Mouse (Mus musculus) CH12.LX (cell line): ENCODE data around the gene Cbwd1. TPM values are rescaled to one million over a fixed set of nuclear protein-coding genes. Genes with fewer than 3 reads are reported as not detected.

Source experiments
- DNase-seq: peaks from one replicate; pipeline ENCODE4 v3.0.0-alpha.2; 2013; ENCODE audit errors: extremely low read depth
- H3K27ac ChIP-seq: 2 replicates; pipeline ENCODE4 v1.5.1; 2012; ENCODE audit warnings: low read depth, mild to moderate bottlenecking, control low read depth, moderate library complexity; ENCODE audit not compliant: insufficient read depth
- H3K27me3 ChIP-seq: replicated peaks from 2 replicates; pipeline ENCODE3; 2012; ENCODE audit warnings: inconsistent platforms
- H3K36me3 ChIP-seq, 2 experiments: replicated peaks in 1 of 2; 2 replicates each; pipeline versions ENCODE3 to v1.6.1; 2012; ENCODE audit warnings: inconsistent platforms in 1 of 2, low read length in 1 of 2, mild to moderate bottlenecking in 1 of 2, mixed read lengths in 1 of 2, moderate library complexity in 1 of 2; ENCODE audit not compliant: control insufficient read depth in 1 of 2, insufficient read depth in 1 of 2
- H3K4me1 ChIP-seq, 2 experiments: 2 replicates each; pipeline ENCODE4 v1.6.1; 2012; ENCODE audit warnings: inconsistent platforms in 1 of 2, moderate library complexity in 1 of 2; ENCODE audit not compliant: insufficient read depth in 2 of 2, control insufficient read depth in 1 of 2
- H3K4me2 ChIP-seq: 2 replicates; pipeline ENCODE4 v1.6.1; 2012; ENCODE audit warnings: low read depth, mild to moderate bottlenecking, control low read depth; ENCODE audit not compliant: poor library complexity, insufficient read depth, severe bottlenecking
- H3K4me3 ChIP-seq, 3 experiments: fragments of 150-350 bp in 1 of 3; sonication (generic) in 1 of 3; replicated peaks in 1 of 3; 2 replicates each; pipeline versions ENCODE3 to v1.5.1; 2011 to 2012; ENCODE audit warnings: low read depth in 2 of 3, low read length in 2 of 3, mild to moderate bottlenecking in 2 of 3, moderate library complexity in 2 of 3, control low read depth in 1 of 3, improper control_type of control experiment in 1 of 3, inconsistent platforms in 1 of 3, mixed read lengths in 1 of 3; ENCODE audit not compliant: poor library complexity in 1 of 3
- H3K79me2 ChIP-seq: replicated peaks from 2 replicates; pipeline ENCODE4 v1.6.1; 2012; ENCODE audit warnings: mild to moderate bottlenecking, moderate library complexity; ENCODE audit not compliant: control insufficient read depth, poor library complexity, insufficient read depth, severe bottlenecking; ENCODE audit errors: extremely low read depth
- H3K9ac ChIP-seq: 2 replicates; pipeline ENCODE4 v1.6.1; 2012; ENCODE audit warnings: low read depth, mild to moderate bottlenecking, control low read depth, moderate library complexity; ENCODE audit not compliant: insufficient read depth
- H3K9me3 ChIP-seq: replicated peaks from 2 replicates; pipeline ENCODE3; 2012; ENCODE audit warnings: low read length, inconsistent platforms, mixed read lengths
- CHD1 ChIP-seq: IDR thresholded peaks from 2 replicates; pipeline ENCODE4 v1.6.1; 2012; ENCODE audit warnings: low read depth, low read length, improper control_type of control experiment, inconsistent platforms
- CHD2 ChIP-seq: IDR thresholded peaks from 2 replicates; pipeline ENCODE4 v1.6.1; 2011; ENCODE audit warnings: low read length, improper control_type of control experiment
- CTCF ChIP-seq, 2 experiments: IDR thresholded peaks in 1 of 2; conservative IDR thresholded peaks in 1 of 2; 2 replicates each; pipeline ENCODE4 v1.5.1; 2011 to 2012; ENCODE audit warnings: low read depth in 2 of 2, low read length in 2 of 2, improper control_type of control experiment in 1 of 2, inconsistent platforms in 1 of 2, mild to moderate bottlenecking in 1 of 2, moderate library complexity in 1 of 2
- HCFC1 ChIP-seq: IDR thresholded peaks from 2 replicates; pipeline ENCODE4 v1.6.1; 2012; ENCODE audit warnings: low read depth, mild to moderate bottlenecking, inconsistent platforms, low read length, improper control_type of control experiment
- IRF4 ChIP-seq: IDR thresholded peaks from 2 replicates; pipeline ENCODE4 v1.6.1; 2014; ENCODE audit warnings: low read depth, mild to moderate bottlenecking, inconsistent platforms, low read length, improper control_type of control experiment
- JUN ChIP-seq: IDR thresholded peaks from 2 replicates; pipeline ENCODE4 v1.6.1; 2011; ENCODE audit warnings: low read depth, mild to moderate bottlenecking, low read length, improper control_type of control experiment, moderate library complexity; ENCODE audit not compliant: insufficient read depth
- KAT2A ChIP-seq: IDR thresholded peaks from 2 replicates; pipeline ENCODE4 v1.6.1; 2012; ENCODE audit warnings: low read length, improper control_type of control experiment, inconsistent platforms; ENCODE audit not compliant: insufficient replicate concordance
- MAX ChIP-seq: IDR thresholded peaks from 2 replicates; pipeline ENCODE4 v1.6.1; 2011; ENCODE audit warnings: low read length, improper control_type of control experiment
- MAZ ChIP-seq: IDR thresholded peaks from 2 replicates; pipeline ENCODE4 v1.6.1; 2012; ENCODE audit warnings: low read depth, mild to moderate bottlenecking, inconsistent platforms, low read length, improper control_type of control experiment, moderate library complexity
- MEF2A ChIP-seq: IDR thresholded peaks from 2 replicates; pipeline ENCODE4 v1.6.1; 2014; ENCODE audit warnings: low read depth, mild to moderate bottlenecking, inconsistent platforms, low read length, improper control_type of control experiment, borderline replicate concordance
- MXI1 ChIP-seq: IDR thresholded peaks from 2 replicates; pipeline ENCODE4 v1.6.1; 2011; ENCODE audit warnings: mild to moderate bottlenecking, low read depth, low read length, improper control_type of control experiment
- MYC ChIP-seq: IDR thresholded peaks from 2 replicates; pipeline ENCODE4 v1.6.1; 2011; ENCODE audit warnings: low read depth, mild to moderate bottlenecking, improper control_type of control experiment, low read length
- NRF1 ChIP-seq: IDR thresholded peaks from 2 replicates; pipeline ENCODE4 v1.6.1; 2014; ENCODE audit warnings: low read depth, mild to moderate bottlenecking, inconsistent platforms, low read length, improper control_type of control experiment, moderate library complexity
- PAX5 ChIP-seq: IDR thresholded peaks from 2 replicates; pipeline ENCODE4 v1.6.1; 2012; ENCODE audit warnings: low read length, inconsistent platforms, mixed read lengths
- POLR2AphosphoS2 ChIP-seq: IDR thresholded peaks from 2 replicates; pipeline ENCODE4 v1.6.1; 2011; ENCODE audit warnings: low read depth, low read length, improper control_type of control experiment
- RCOR1 ChIP-seq: conservative IDR thresholded peaks from 2 replicates; pipeline ENCODE4 v1.6.1; 2012; ENCODE audit warnings: low read depth, mild to moderate bottlenecking, inconsistent platforms, low read length, improper control_type of control experiment
- TBP ChIP-seq: conservative IDR thresholded peaks from 2 replicates; pipeline ENCODE4 v1.6.1; 2011; ENCODE audit warnings: low read depth, low read length, improper control_type of control experiment
- TCF12 ChIP-seq: IDR thresholded peaks from 2 replicates; pipeline ENCODE4 v1.6.1; 2014; ENCODE audit warnings: low read depth, mild to moderate bottlenecking, inconsistent platforms, low read length, improper control_type of control experiment
- USF2 ChIP-seq: conservative IDR thresholded peaks from 2 replicates; pipeline ENCODE4 v1.6.1; 2011; ENCODE audit warnings: low read depth, low read length, improper control_type of control experiment
- ZNF384 ChIP-seq: IDR thresholded peaks from 2 replicates; pipeline ENCODE4 v1.6.1; 2012; ENCODE audit warnings: low read depth, low read length, improper control_type of control experiment, inconsistent platforms
- dilution Hi-C: fragments of 300-500 bp; cut with MboI; formaldehyde crosslinking; loops from 2 replicates; pipeline ENCODE4 v1.14.3; 2020; ENCODE audit warnings: low sequenced_read_pairs; ENCODE audit not compliant: extremely low pct_unique_long_range_greater_than_20kb, extremely low pct_ligation_motif_present
- in situ Hi-C: fragments of 300-500 bp; cut with MboI; formaldehyde crosslinking; loops from 3 replicates; pipeline ENCODE4 v1.14.3; 2019; ENCODE audit warnings: low sequenced_read_pairs, low pct_ligation_motif_present, low pct_unique_long_range_greater_than_20kb, mixed read lengths
- polyA plus RNA-seq: library from polyadenylated mRNA; unstranded; fragments of >175 nt; gene quantifications from 2 replicates; pipeline ENCODE4 v1.2.1, GENCODE M21; 2012; ENCODE audit warnings: low read depth; ENCODE audit not compliant: insufficient read length
- total RNA-seq, 2 experiments: library from RNA; depleted of rRNA; stranded (reverse); fragments of 300-350 nt in 1 of 2; fragments of >200 nt in 1 of 2; gene quantifications; 2 replicates each; pipeline ENCODE4 v1.2.3; 2012 to 2014

The Cbwd1 gene
- total and polyA plus RNA-seq, 3 experiments, result 21.6 to 50.9 (median 26.3) TPM

DNA sequence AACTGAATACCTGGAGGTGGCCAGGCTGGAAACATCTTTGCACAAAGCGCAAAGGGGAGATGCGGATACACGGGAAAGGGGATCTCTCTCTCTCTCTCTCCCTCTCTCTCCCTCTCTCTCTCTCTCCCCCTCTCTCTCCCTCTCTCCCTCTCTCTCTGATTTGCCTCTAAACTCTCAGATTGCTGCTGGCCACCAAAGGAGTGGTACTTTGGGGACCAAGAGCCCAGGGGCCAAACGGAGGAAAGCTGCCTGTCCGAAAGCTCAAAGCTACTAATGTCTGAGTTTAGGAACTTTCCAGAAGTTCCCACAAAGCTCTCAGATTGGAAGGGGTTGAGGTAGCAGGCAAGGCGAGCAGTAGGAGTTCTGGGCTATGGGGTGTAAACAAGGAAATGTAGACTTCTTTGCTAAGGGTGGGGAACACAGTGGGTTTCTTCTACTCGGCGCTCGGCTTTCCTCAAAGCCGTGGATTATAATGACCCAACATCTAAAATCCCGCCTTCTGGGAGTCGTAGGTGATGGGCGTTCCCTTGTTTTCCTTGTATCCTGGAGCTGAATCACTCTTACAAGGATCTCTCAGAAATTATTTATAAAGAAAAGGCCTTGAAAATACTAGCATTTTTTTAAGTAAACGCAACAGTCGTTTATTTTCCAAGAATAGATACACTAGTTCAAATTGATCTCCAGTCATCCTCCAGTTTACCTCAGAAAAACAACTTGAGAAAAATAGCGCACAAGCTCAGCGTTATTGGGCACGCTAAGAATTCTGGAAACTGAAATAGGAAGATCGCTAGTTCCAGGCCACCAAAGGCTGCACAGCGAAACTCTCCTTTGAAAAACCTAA is 63.3 kb downstream of the Cbwd1 start:
- Histone ChIP-seq H3K27me3 (no peaks in the 10 kb centered on the region), H3K27ac (no peak overlapping the region), H3K79me2 (no peaks in the 10 kb centered on the region), H3K4me1 (peaks cover 0 to 7% of the 10 kb centered on the region in 2 experiments; a peak in 2 of 4 replicates), H3K9me3 (peaks cover 15% of the 10 kb centered on the region), H3K36me3 (no peaks in the 10 kb centered on the region), H3K9ac (no peak overlapping the region), H3K4me2 (no peak overlapping the region), H3K4me3 (no peak overlapping the region)
- in situ Hi-C loops, result no loop called here
- dilution Hi-C loops, result no loop called here
- TF ChIP-seq USF2, result no peak
- no peak for TF ChIP-seq MYC
- TF ChIP-seq CTCF (conservative IDR thresholded peaks at IDR 0.05 in 1 of 2, IDR thresholded peaks at IDR 0.05 in 1 of 2; ENCODE audit: low read depth in 2 of 2, low read length in 2 of 2), result no peak
- TF ChIP-seq TCF12, result no peak
- TF ChIP-seq MAX, result no peak
- no peak for TF ChIP-seq PAX5
- TF ChIP-seq RCOR1, result no peak
- TF ChIP-seq MAZ, result no peak
- TF ChIP-seq CHD1, result no peak
- no peak for TF ChIP-seq NRF1
- TF ChIP-seq MXI1, result no peak
- TF ChIP-seq MEF2A, result no peak
- TF ChIP-seq POLR2AphosphoS2, result no peak
- no peak for TF ChIP-seq TBP
- no peak for TF ChIP-seq IRF4
- no peak for TF ChIP-seq HCFC1
- TF ChIP-seq KAT2A, result no peak
- no peak for TF ChIP-seq ZNF384
- no peak for TF ChIP-seq CHD2
- TF ChIP-seq JUN, result no peak
- DNase-seq, result no peak
